Mouse (Mus musculus): ENCODE results near the gene Frmd4a. TPM values are rescaled to one million over a fixed set of nuclear protein-coding genes. Genes with fewer than 3 reads are reported as not detected.
"Not testable (repeated sequence)": the region's sequence is repeated elsewhere in the genome, so short reads cannot be mapped to it uniquely, and the experiment has no call there.

Frmd4a gene
- polyA plus RNA-seq, 1 experiment from 2014 or later = 3.8 TPM

DNA sequence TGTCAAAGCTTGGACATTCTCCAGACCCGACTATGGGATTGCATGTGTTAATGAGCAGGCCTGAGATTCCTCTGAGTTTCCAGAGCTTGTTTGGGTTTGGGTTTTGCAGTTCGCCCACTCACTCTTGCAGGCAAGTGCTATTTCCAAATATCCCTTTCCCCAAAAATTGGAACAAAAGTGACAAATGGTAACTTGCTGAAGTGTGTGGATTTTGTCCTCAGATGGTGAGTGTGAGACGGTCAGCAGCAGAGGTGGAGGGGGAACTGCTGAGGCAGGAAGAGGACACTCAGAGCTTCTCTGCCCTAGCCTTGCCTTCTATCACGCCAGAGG, 309.5 kb downstream of the Frmd4a start:
- WGBS = 42% methylated on average over 4 of the region's 4 CpGs

DNA sequence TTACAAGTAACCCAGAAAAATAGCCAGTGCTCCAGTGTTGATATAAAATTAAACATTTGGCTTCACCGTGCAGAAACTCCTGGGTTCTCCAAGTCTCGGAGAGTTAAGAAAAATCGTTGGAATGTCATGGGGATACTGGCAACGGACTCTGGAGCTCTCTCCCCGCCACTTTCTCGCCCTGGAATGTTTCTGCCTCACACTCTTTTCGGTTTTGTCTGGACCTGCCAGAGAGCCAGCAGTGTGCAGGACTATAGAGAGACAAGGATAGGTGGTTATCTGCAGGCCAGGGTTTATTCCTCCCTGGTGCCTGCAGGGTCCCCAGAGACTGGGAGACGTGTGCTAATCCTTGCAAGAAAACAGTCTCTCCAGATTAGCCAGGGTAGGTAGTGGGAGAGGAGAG, 314.9 kb downstream of the Frmd4a start:
- no peak overlapping the region for H3K27ac ChIP-seq (replicated peaks)
- no peak overlapping the region for H3K4me3 ChIP-seq (ENCODE audit: low read depth, low read length)
- H3K9me3 ChIP-seq (ENCODE audit: control insufficient read depth, low read length) = no peaks in the 10 kb centered on the region
- H3K9ac ChIP-seq (ENCODE audit: low read length) = no peak overlapping the region
- H3K4me2 ChIP-seq (replicated peaks; ENCODE audit: low read depth) = no peak overlapping the region
- no peaks in the 10 kb centered on the region for H3K36me3 ChIP-seq (ENCODE audit: control insufficient read depth, insufficient read depth, low read length)
- no peaks in the 10 kb centered on the region for H3K4me1 ChIP-seq (replicated peaks; ENCODE audit: control insufficient read depth, insufficient read depth)
- H3K27me3 ChIP-seq (ENCODE audit: control insufficient read depth, insufficient read depth, low read length) = no peaks in the 10 kb centered on the region
- 39% methylated on average over 8 of the region's 8 CpGs for WGBS
- DNase-seq (ENCODE audit: low spot score) (no peak), ATAC-seq (ENCODE audit: low FRiP score, low TSS enrichment) (no peak)
- TF ChIP-seq CTCF (IDR thresholded peaks at IDR 0.05; ENCODE audit: low read depth) (no peak), EP300 (optimal IDR thresholded peaks at IDR 0.05) (no peak)

More for the DNA sequence above, 309.5 kb downstream of the Frmd4a start:
- Histone ChIP-seq H3K36me3 (ENCODE audit: control insufficient read depth, insufficient read depth, low read length) (no peaks in the 10 kb centered on the region), H3K27me3 (ENCODE audit: control insufficient read depth, insufficient read depth, low read length) (no peaks in the 10 kb centered on the region), H3K4me1 (replicated peaks; ENCODE audit: control insufficient read depth, insufficient read depth) (no peaks in the 10 kb centered on the region; the same call in 1 of the 2 replicates), H3K9ac (ENCODE audit: low read length) (no peak overlapping the region), H3K4me2 (replicated peaks; ENCODE audit: low read depth) (no peak overlapping the region), H3K9me3 (ENCODE audit: control insufficient read depth, low read length) (no peaks in the 10 kb centered on the region), H3K4me3 (ENCODE audit: low read depth, low read length) (no peak overlapping the region), H3K27ac (replicated peaks) (peak overlapping the region; percentile 63)
- TF ChIP-seq EP300 (optimal IDR thresholded peaks at IDR 0.05) = no peak
- no peak for TF ChIP-seq CTCF (IDR thresholded peaks at IDR 0.05; ENCODE audit: low read depth)
- no peak for ATAC-seq (ENCODE audit: low FRiP score, low TSS enrichment)
- DNase-seq (ENCODE audit: low spot score) = no peak

- Histone ChIP-seq H3K4me1 (replicated peaks; ENCODE audit: control insufficient read depth, insufficient read depth) (no peaks in the 10 kb centered on the region), H3K4me3 (ENCODE audit: low read depth, low read length) (no peak overlapping the region), H3K27me3 (ENCODE audit: control insufficient read depth, insufficient read depth, low read length) (no peaks in the 10 kb centered on the region), H3K9ac (ENCODE audit: low read length) (no peak overlapping the region), H3K36me3 (ENCODE audit: control insufficient read depth, insufficient read depth, low read length) (no peaks in the 10 kb centered on the region), H3K27ac (replicated peaks) (no peak overlapping the region), H3K4me2 (replicated peaks; ENCODE audit: low read depth) (no peak overlapping the region), H3K9me3 (ENCODE audit: control insufficient read depth, low read length) (no peaks in the 10 kb centered on the region)
- no peak for TF ChIP-seq CTCF (IDR thresholded peaks at IDR 0.05; ENCODE audit: low read depth)
- TF ChIP-seq EP300 (optimal IDR thresholded peaks at IDR 0.05) = no peak
- 11% methylated on average over 4 of the region's 4 CpGs for WGBS
- ATAC-seq (ENCODE audit: low FRiP score, low TSS enrichment) (peak; percentile 42; the same call in 1 of the 2 replicates), DNase-seq (ENCODE audit: low spot score) (peak; percentile 16)
These were observed 316.7 kb downstream of the Frmd4a start for GRCm38 (mm10) chr2:4334201-4334600.

GRCm38 (mm10) chr2:4334936-4335335, 317.4 kb downstream of the Frmd4a start:
- ATAC-seq (ENCODE audit: low FRiP score, low TSS enrichment) (no peak), DNase-seq (ENCODE audit: low spot score) (no peak)
- Histone ChIP-seq H3K27ac (replicated peaks) (no peak overlapping the region), H3K9me3 (ENCODE audit: control insufficient read depth, low read length) (no peaks in the 10 kb centered on the region), H3K4me3 (ENCODE audit: low read depth, low read length) (no peak overlapping the region), H3K27me3 (ENCODE audit: control insufficient read depth, insufficient read depth, low read length) (no peaks in the 10 kb centered on the region), H3K4me2 (replicated peaks; ENCODE audit: low read depth) (no peak overlapping the region), H3K4me1 (replicated peaks; ENCODE audit: control insufficient read depth, insufficient read depth) (no peaks in the 10 kb centered on the region), H3K9ac (ENCODE audit: low read length) (no peak overlapping the region), H3K36me3 (ENCODE audit: control insufficient read depth, insufficient read depth, low read length) (no peaks in the 10 kb centered on the region)
- TF ChIP-seq CTCF (IDR thresholded peaks at IDR 0.05; ENCODE audit: low read depth) (no peak), EP300 (optimal IDR thresholded peaks at IDR 0.05) (no peak)
- 75% methylated on average over 5 of the region's 5 CpGs for WGBS

GRCm38 (mm10) chr2:4335881-4336280, 318.4 kb downstream of the Frmd4a start:
- no peaks in the 10 kb centered on the region for H3K4me1 ChIP-seq (replicated peaks; ENCODE audit: control insufficient read depth, insufficient read depth)
- no peaks in the 10 kb centered on the region for H3K9me3 ChIP-seq (ENCODE audit: control insufficient read depth, low read length)
- no peaks in the 10 kb centered on the region for H3K27me3 ChIP-seq (ENCODE audit: control insufficient read depth, insufficient read depth, low read length)
- no peaks in the 10 kb centered on the region for H3K36me3 ChIP-seq (ENCODE audit: control insufficient read depth, insufficient read depth, low read length)
- DNase-seq (ENCODE audit: low spot score) (no peak), ATAC-seq (ENCODE audit: low FRiP score, low TSS enrichment) (no peak)
- TF ChIP-seq CTCF (IDR thresholded peaks at IDR 0.05; ENCODE audit: low read depth) = no peak
- TF ChIP-seq EP300 (optimal IDR thresholded peaks at IDR 0.05) = no peak
- H3K27ac ChIP-seq (replicated peaks) = no peak overlapping the region
- H3K4me2 ChIP-seq (replicated peaks; ENCODE audit: low read depth) = no peak overlapping the region
- WGBS = 62% methylated on average over 4 of the region's 4 CpGs
- no peak overlapping the region for H3K9ac ChIP-seq (ENCODE audit: low read length)
- no peak overlapping the region for H3K4me3 ChIP-seq (ENCODE audit: low read depth, low read length)

DNA sequence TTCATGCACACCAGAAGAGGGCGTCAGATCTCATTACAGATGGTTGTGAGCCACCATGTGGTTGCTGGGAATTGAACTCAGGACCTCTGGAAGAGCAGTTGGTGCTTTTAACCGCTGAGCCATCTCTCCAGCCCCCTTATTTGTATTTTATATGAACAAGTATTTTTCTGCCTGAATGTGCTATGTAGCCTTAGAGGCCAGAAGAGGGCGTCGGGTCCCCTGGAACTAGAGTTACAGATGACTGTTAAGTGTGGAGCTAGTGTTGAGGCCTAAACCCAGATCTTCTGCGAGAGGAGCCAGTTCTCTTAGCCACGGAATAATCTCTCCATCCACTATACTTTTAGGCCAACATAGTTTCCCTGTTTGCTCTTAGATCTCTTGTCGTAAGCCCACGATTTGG, 320.8 kb downstream of the Frmd4a start:
- H3K4me2 ChIP-seq (replicated peaks; ENCODE audit: low read depth); H3K36me3 ChIP-seq (ENCODE audit: control insufficient read depth, insufficient read depth, low read length); ATAC-seq (ENCODE audit: low FRiP score, low TSS enrichment); H3K27me3 ChIP-seq (ENCODE audit: control insufficient read depth, insufficient read depth, low read length); H3K9me3 ChIP-seq (ENCODE audit: control insufficient read depth, low read length); H3K4me3 ChIP-seq (ENCODE audit: low read depth, low read length); H3K27ac ChIP-seq (replicated peaks); DNase-seq (ENCODE audit: low spot score); H3K4me1 ChIP-seq (replicated peaks; ENCODE audit: control insufficient read depth, insufficient read depth); H3K9ac ChIP-seq (ENCODE audit: low read length): not testable (repeated sequence)
- WGBS = 58% methylated on average over 8 of the region's 8 CpGs
- peak; percentile 41 for TF ChIP-seq CTCF (IDR thresholded peaks at IDR 0.05; ENCODE audit: low read depth)

Data from stomach, postnatal 0 days (tissue).